Mouse (Mus musculus) left cerebral cortex, adult 11 months (tissue): ENCODE measurements around the gene Pax6.

Experiments used
- DNase-seq: peaks from one replicate; pipeline ENCODE4 v3.0.0; 2022; ENCODE audit warnings: low spot score

Gene Pax6

DNA sequence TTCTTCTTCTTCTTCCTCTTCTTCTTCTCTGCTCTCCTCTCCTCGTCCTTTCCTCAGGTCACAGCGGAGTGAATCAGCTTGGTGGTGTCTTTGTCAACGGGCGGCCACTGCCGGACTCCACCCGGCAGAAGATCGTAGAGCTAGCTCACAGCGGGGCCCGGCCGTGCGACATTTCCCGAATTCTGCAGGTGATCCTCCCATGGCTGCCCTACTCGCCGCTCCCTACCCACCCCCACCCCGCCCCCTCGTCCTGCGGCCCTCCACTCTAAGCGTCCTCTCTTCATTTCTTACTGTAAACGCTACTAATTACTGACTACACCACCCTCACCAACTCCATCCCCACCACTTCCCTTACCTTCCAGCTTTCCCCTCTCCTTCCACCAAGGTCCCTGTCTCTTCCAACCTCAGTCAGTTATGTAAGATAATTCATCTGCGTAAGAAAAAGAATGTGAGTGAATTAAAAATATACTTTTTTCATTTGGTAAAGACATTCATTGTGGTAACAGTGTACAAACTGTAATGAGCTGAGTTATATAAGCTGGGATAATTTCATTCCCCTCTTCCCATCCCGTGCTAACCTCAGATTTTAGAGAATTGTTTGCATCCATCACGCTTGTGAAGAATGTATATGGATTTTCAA, 15.2 kb downstream of the Pax6 start:
- no peak for DNase-seq

DNA sequence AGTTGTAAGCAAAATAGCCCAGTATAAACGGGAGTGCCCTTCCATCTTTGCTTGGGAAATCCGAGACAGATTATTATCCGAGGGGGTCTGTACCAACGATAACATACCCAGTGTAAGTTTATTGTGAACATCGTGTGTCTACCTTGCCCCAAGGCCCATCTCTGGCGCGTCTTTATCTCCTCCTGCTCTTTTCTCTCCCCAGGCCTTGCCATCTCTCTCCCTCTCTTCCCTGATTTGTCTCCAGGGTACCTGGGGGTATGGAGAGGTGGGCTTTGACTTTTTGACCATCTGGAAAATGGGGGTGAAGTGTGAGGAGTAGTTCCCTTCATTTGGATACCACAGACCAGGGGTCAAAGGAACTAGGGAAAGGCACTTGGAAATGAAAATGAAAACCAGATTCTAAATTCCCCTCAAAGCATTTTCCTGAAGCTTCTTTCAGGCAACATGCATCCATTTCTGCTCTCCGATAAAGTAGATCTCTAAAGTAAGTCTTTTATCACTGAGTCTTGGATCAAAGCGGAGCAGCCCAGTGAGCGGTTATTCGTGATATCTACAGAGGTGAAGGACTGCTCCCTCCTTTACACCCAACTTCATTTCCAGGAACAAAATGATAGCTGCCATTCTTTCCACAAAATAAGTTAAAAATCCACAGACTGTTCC, 16.4 kb downstream of the Pax6 start:
- no peak for DNase-seq

DNA sequence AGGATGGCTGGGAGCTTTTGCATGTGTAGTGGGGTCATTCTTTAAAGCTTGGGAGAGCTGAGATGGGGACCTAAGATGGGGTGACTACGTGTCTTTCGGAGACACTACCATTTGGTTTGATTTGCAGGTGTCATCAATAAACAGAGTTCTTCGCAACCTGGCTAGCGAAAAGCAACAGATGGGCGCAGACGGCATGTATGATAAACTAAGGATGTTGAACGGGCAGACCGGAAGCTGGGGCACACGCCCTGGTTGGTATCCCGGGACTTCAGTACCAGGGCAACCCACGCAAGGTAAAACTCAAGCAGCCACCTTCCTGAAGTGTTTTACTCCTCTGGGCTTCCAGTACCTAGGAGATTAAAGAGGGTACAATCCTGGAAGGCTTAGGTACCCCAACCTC, 17.0 kb downstream of the Pax6 start:
- no peak for DNase-seq

DNA sequence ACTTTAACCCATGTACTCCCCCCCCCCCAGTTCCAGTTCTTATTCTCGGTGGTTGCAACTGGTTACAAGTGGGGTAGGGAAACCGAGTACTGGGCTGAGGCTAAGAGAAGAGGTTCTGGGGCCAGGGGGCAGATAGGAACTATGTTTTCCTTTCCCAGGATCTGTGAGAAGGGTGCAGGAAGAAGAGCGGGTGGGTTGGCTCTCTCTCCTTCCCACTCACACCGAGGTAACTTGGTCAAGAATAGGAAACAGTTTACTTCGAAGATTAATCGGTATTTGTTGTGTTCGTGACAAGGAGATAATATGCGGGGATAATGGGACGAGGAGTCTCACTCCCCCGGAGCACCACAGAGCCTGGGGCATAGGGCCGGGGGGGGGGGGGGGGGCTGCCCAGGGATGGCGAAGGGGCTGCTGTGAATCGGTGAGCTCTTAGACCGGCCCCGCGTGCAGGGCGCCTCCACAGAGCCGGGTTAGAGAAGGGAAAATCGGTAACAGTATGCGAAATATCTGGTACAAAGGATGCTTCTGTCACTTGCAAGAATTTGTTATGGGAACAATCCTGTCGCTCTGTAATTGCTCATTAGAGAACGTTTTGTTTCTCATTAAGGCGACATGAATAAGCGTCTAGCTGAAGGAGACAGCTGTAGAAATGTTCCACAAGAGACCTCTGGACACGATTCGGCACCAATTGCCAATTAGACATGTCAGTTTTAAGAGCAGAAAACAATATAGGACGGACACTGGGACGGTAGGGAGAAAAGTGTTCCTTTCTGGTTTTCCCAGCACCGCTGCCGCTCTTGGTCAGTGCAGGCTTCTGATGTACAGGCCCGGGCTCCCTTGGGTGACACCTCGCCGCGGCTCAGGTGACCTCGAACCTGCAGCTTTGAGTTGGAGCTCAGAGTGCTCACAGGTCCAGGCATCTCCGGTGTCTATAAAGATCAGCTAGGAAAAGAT, 17.9 kb downstream of the Pax6 start:
- no peak for DNase-seq

DNA sequence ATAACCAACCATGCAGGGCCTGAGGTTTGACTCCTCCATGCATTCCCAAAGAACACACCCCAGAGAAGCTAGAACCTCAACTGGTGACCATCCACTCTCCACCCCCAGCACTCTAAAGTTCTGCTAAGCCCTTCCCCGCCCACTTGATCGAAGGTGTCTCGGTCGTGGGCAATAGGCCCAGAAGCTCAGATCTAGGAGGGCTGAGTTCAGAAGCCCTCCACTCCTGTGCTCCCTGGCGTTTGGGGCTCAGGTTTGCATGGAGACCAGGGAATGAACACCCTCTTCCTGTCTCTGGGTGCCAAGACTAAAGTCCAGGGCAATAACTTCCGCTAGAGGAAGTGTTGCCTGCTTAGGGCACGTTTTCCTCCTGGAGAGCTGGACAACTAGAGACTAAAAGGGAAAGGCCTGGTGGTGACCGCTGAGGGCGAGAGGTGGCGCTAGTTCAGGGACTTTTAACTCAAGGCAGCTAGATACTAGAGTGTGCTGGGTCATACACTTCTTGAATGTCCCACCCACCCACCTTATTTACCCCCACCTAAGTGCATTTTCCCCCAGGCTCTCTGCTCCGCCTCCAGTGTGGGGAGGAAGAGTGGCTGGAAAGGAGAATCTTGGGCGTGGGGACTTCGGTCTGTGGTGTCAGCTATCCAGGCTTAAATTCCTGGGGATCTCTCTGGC, 18.8 kb downstream of the Pax6 start:
- no peak for DNase-seq

DNA sequence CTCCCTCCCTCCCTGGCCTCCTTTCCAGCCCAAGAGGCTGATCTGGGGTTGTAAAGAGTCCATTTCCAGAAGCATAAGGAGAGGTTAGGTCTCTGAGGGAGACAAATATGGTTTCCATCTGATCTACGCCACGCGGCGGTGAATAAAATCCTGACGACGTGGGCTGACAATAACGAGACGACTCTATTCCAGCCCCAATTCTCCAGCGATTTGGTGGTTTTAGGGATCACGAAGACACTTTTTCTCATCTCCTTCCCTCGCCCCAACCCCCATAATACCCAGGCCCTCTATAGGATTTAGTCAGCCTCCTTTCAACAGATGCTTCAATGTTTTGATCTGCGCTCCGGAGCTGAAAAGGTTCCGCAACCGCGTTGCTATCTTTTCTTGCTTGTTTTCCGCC, 19.3 kb downstream of the Pax6 start:
- DNase-seq: no peak

DNA sequence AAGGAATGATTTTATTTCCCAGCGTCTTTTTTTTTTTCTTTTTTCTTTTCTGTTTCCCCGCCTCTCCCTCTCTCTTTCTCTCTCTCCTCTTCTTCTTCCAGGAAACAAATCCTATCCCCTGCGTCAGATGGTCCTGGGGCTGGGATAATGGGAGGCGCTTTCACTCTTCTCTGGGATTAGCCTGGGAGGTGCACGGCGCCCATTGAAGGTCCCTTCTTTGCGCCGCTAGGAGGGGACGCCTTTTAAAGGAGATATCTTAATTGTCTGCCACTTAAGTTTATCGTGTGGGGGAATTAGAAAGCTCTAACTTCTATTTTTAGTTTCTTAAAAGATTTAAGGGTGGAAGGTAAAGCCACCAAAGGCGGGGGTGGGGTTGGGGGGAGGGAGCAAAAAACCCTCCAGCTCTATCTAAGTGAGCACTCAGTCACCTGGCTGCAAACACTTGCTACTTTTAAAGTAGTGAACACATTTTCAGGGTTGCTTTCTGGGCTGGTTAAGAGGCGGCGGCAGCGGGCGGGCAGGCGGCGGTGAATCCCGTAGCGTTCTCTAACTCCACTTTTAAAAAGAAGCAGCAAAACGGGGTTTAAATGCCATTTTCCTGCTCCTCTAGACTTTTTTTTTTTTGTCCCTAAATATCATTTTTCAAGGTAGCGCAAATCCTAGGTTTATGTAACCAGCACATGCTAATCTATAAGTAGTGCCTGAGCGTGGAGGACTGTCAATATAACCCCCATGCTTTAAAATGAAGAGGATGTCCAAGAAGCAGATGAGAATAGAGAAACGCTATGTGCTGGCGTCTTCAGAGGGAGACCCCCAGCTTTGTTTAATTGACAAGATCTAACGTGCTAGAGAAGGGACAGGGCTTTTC, 20.0 kb downstream of the Pax6 start:
- DNase-seq: no peak

DNA sequence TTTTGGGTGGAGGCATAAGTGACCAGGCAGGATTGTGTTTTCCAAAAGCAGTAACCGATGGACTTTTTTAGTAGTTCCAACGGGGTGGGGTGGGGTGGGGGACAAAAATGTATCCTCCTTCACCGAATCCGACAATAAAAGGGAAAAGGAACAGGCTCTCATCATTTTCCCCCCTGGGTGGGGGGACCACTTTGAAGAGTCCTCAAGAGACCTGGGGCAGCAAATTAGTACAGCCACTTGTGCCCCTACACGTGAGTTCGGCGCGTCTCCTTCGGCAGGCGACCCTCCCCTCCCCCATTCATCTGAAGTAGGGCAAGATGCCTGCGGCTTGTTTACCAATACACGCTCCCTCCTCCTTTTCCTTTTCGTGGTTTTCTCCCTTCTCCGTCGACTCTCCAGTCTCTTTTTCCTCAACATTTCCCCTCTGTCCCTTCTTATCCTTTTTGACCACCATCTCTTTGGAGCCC, 20.6 kb downstream of the Pax6 start:
- DNase-seq: no peak

DNA sequence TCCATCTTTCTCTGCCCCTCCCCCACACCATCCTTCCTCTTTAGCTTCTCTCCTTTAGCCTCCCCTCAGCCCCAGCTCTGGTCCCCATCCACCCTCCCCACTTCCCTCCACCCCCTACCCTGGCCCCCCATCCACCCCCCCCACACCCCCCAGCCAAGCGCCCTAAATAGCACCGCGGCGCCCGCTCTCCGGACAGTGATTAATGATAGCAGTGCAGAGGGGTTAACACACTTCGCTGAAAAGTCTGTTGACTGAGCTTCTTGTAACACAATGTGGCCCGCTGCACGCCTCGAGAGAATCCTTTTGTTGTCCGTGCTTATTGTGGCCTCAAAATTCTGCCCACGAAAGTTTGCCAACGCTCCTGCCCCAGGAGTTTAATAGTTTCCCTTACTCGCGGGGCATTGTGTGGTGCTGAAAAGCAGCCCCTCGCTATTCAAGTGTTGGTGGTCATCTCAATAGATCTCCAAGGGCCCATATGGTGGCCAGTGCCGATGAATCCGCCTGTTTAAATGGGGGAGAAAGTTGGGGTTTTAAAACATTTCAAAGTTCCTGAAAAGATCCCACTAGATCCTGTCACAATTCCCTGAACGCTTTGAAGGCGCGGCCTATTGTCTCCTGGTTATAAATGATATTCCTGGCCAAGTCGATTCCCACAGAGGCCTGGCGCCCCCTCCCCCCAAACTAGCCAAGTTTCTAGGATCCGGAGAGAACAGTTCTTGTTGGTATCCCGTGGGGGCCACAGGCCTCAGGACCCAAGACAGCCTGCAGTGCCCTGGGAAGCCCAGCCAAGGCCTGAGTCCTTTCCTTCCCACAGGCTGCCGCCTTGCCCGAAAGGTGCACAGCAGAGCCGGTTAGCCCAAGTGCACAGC, 21.3 kb downstream of the Pax6 start:
- DNase-seq: no peak

DNA sequence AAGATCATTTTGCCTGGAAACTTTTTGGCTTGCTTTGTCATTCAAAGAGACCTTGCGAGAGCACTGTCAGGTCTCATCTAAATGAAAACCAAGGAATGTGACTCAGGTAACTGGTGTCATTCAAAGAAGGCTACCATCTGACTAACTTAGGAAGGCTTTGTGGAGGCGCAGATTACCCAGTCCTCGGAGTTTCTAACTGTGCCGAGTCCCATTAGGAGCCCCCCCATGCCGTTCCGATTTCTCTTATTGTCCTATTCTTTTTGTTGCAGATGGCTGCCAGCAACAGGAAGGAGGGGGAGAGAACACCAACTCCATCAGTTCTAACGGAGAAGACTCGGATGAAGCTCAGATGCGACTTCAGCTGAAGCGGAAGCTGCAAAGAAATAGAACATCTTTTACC, 22.6 kb downstream of the Pax6 start:
- no peak for DNase-seq

DNA sequence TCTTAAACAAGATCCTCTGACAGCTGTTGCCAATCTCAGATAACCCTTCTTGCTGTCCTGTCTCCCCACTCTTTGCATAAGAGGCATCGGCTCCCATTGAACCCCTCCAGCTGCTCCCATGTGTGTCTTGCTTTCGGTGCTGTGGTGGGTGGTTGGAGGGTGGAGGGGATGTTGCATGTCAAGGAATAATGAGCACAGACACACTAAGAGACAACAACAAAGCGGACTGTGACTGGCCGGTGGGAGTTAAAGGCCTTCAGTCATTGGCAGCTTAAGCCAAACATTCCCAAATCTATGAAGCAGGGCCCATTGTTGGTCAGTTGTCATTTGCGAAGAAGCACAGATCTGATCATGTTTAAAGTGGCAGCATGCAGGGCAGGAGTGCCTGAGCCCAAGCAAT, 29.0 kb downstream of the Pax6 start:
- DNase-seq: no peak

DNA sequence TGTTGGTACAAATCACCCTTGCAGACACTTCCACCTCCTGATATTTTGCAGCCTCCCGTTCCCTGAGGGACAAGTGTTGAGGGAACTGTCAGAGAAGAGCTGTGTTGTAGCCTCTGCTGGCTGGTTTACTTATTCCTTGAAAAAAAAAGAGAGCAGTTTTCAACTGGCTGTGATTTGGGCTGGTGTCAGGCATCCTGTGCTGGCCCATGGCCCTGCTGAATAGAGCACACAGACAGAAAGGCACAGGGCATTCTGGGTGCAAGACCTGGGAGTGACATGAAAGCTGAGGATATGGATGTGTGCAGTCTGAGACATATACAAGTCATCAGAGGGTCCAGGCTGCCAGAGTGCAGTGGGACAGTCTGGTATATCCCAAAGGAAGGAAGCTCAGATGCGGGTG, 29.9 kb downstream of the Pax6 start:
- DNase-seq: no peak

DNA sequence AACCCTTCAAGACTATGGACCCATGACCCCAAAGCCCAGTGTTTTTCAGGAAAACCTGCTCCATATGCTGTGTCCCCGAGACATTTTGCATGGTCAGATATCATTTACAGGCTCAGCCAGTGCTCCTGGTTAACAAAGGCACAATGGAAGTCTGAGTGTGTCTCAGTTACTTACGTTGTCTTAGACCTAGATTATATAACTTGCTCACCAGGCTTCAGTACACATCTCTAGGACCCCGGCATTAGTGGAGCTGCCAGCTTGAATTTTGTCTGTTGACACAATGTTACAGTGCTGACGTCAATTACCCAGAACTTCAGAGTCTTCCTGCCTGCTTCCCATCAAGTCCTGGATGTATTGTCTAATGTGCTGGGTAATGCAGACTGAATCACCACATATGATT, 33.1 kb downstream of the Pax6 start:
- no peak for DNase-seq

DNA sequence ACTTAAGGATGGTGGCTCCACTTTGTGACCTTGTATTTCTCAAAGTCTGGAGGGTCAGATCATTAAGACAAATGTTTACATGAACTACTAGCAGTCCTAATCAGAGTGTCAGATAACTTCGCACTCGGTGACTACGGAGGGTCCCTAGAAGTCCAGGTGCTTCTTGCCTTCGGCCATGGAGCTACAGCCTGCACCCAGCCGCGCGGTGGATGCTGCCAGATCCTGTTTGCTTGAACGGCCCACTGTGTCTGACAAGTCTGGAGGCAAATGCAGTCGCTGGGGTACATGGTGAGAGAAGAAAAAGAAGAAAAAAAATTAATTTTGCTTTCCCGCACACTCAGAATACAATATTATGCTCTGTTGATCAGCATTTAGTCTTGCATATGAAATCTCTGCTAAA, 33.9 kb downstream of the Pax6 start:
- no peak for DNase-seq

DNA sequence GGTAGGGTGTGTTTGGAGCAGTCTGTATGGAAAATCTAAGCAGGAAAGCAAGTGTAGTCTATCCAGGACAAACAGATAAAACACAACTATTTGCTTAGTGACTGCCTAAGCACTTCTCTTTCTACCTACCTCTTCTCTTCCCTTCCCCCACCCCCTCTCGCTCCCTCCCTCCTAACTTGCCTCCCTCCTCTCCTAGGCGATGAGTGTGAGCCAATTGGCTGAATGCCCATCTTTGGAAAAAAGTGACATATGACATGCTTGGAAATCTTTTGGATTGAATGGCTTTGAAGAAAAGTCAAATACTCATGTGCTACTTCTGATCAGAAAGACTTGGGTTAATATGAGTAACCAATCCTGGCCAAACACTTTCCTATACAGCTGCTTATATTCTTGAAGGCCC, 36.6 kb downstream of the Pax6 start:
- DNase-seq: no peak

DNA sequence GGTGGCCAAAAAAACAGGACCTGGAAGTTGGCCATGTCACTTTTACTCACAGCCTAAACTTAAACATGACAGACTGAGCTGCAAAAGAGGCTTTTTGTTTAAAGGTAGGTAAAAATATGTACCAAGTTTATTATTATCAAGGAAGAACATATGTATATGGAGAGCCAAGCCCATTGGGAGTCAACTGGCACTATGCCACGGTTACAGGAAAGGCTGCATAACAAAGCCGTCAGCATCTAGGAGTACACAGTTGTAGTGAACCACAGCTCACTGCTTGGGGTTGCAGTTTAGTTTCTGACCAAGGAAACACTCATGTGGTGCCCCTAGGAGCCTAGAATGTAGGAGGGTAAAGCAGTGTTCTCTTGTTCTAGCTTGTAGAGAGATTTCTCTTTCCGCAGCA, 40.4 kb downstream of the Pax6 start:
- no peak for DNase-seq

DNA sequence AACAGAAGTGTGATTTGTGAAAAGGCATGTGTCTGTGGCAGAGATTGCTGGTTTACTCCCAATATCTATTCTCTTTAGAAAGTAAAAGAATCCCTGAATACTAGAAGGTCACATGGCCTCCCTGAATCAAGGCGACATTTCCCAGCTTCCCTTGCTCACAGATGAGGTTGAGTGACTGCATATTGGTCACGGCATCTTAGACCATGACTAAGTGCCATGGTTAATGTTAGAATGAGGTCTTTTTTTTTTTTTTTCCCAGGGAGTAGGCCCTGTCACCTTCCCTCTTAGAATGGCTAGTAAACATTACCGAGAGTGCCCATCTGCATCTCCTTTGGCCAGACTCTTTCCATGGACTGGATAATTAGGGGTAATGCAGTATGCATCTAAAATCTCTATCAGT, 41.8 kb downstream of the Pax6 start:
- DNase-seq: no peak

DNA sequence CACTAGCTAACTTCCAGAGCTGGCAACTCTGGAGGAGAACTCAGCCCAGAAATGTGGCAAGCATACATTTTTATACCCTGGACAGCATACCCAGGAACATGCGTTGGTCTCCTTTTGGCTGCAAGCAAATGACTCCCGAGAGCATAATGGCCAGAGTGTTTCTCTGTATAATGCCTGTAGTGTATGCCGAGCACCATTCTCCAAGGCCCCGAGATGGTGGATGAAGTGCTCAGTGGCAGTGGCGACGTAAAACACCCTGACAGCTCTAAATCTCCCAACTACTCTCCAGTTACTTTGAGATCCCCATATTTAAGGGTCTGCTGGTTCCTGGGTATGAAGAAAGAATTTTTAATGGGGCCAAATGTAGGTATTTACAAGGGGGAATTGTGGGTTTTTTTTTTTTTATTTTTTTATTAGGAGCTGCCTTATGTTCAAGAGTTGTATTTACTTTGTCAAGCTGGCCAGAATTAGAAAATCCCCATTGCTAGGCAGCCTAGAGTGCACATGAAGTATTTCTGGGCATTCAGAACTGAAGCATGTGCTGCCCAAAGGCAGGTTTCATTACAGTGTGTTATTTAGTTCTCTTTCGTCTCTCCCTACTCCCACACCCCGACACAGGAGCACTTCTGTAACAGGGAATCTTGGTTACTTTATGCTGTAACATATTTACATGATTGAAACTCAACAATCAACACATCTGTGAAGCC, 46.9 kb downstream of the Pax6 start:
- no peak for DNase-seq

DNA sequence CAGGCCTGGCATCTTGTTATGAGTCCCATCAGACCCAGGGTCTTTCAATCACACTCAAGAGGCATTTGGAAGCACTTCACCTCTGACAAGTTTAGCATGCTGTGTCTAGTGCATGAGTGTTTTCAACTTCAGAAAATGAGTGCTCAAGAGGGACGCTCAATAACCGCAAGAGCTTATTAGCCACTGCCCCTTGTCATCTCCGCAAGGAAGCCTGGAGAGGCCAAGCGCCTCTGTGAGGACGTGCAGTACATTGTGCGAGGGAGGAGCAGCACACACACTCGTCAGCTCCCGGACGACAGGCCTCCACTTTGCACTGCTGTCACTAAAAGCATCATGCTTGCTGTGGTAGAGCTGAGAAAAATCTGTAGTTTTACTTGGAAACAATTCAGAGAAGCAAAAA, 58.0 kb downstream of the Pax6 start:
- no peak for DNase-seq

DNA sequence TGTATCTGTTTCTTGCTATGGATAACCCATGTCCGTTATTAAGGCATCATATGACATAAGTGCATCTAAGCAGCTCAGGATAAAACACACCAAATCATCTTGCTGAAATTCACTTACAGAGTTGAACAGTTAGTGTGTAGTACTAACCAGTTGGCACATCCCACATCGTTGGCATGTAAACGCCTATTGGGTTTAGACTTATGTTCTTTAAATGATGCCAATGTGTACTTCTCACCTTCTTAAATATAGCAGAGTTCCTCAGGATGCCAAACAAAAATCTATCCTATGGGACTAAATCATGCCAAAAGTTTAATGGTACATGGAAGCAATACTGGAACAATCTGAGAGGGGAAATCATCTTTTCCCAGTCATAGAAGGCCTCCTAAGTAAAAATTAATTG, 62.0 kb downstream of the Pax6 start:
- DNase-seq: peak; percentile 19
